ENCODE assay signal across 18 mouse cellular contexts in the genomic region with DNA sequence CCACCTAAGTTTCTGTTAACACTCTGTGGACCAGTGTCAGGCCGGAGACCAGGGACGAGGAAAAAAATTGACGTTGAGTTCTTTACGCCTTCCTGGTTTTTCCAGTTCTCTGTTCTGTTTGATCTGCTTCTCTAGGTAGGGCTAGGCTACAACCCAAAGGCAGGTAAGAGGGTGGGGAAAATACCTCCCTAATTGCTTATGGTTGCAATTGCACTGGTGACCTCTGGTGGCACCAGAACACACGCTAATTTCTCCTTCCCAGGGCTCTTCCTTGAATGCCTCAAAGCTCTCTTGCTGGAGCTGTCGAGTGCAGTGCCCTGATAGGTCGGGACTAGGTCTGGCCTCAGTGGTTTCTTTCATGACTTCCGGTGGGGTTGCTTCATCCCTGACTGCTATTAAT. TPM values are rescaled to one million over a fixed set of nuclear protein-coding genes. Genes with fewer than 3 reads are reported as not detected.
DNase-seq lines count a peak whose midpoint lies in the region; ATAC-seq and TF ChIP-seq lines count a peak whose summit lies in the region.
"Had no signal": no experiment of that assay in that cellular context is flagged by ENCODE, and none has a peak within 500 bp of the region (broad histone marks: within the 10 kb centered on the region; RNA-seq: fewer than 3 reads in every experiment).

No protein-coding gene starts in this region.

- 53% methylated on average over 8 of the region's 8 CpGs for WGBS in kidney, postnatal 0 days
- WGBS in midbrain, postnatal 0 days: 71% methylated on average over 8 of the region's 8 CpGs
- WGBS in midbrain, embryonic 11.5 days: 66% methylated on average over 8 of the region's 8 CpGs
- 55% methylated on average over 8 of the region's 8 CpGs for WGBS in intestine, embryonic 14.5 days

- no peaks in the 10 kb centered on the region for H3K9me3 ChIP-seq in kidney, postnatal 0 days (replicated peaks; ENCODE audit: low read length)
- no peaks in the 10 kb centered on the region for H3K9me3 ChIP-seq in midbrain, postnatal 0 days (ENCODE audit: low read length)
- no peaks in the 10 kb centered on the region for H3K9me3 ChIP-seq in midbrain, embryonic 11.5 days (ENCODE audit: control insufficient read depth, low read length)
- H3K9me3 ChIP-seq in intestine, embryonic 14.5 days (ENCODE audit: control insufficient read depth, low read length): no peaks in the 10 kb centered on the region
- H3K9me3 ChIP-seq: forebrain, embryonic 10.5 days; limb, embryonic 15.5 days; midbrain, embryonic 10.5 days had no signal

- H3K27ac ChIP-seq in kidney, postnatal 0 days: no peak overlapping the region
- H3K27ac ChIP-seq in midbrain, postnatal 0 days (ENCODE audit: low read depth, low read length): no peak overlapping the region
- no peak overlapping the region for H3K27ac ChIP-seq in midbrain, embryonic 11.5 days (ENCODE audit: low read depth, low read length)
- H3K27ac ChIP-seq in intestine, embryonic 14.5 days (ENCODE audit: low read depth): no peak overlapping the region
- H3K27ac ChIP-seq: forebrain, embryonic 10.5 days; hindbrain, embryonic 14.5 days; limb, embryonic 15.5 days; midbrain, embryonic 10.5 days had no signal

- H3K4me1 ChIP-seq in kidney, postnatal 0 days (replicated peaks; ENCODE audit: insufficient read depth, low read length): no peaks in the 10 kb centered on the region
- H3K4me1 ChIP-seq in midbrain, postnatal 0 days (ENCODE audit: insufficient read depth, low read length): no peaks in the 10 kb centered on the region
- no peaks in the 10 kb centered on the region for H3K4me1 ChIP-seq in midbrain, embryonic 11.5 days (ENCODE audit: control insufficient read depth, insufficient read depth, low read length)
- H3K4me1 ChIP-seq in intestine, embryonic 14.5 days (replicated peaks; ENCODE audit: control insufficient read depth, insufficient read depth, low read length): no peaks in the 10 kb centered on the region
- H3K4me1 ChIP-seq: forebrain, embryonic 10.5 days; limb, embryonic 15.5 days; midbrain, embryonic 10.5 days had no signal

- H3K9ac ChIP-seq in kidney, postnatal 0 days (ENCODE audit: low read depth, low read length): no peak overlapping the region
- H3K9ac ChIP-seq in midbrain, postnatal 0 days (replicated peaks; ENCODE audit: low read length, poor library complexity, severe bottlenecking): no peak overlapping the region
- no peak overlapping the region for H3K9ac ChIP-seq in midbrain, embryonic 11.5 days (ENCODE audit: low read length)
- no peak overlapping the region for H3K9ac ChIP-seq in intestine, embryonic 14.5 days (ENCODE audit: low read length)
- H3K9ac ChIP-seq: hindbrain, embryonic 14.5 days; limb, embryonic 15.5 days; liver, postnatal 0 days had no signal

- H3K27me3 ChIP-seq in kidney, postnatal 0 days (ENCODE audit: insufficient read depth, low read length): no peaks in the 10 kb centered on the region
- H3K27me3 ChIP-seq in midbrain, postnatal 0 days (ENCODE audit: insufficient read depth, low read length): no peaks in the 10 kb centered on the region
- no peaks in the 10 kb centered on the region for H3K27me3 ChIP-seq in midbrain, embryonic 11.5 days (ENCODE audit: control insufficient read depth, insufficient read depth, low read length)
- H3K27me3 ChIP-seq in intestine, embryonic 14.5 days (replicated peaks; ENCODE audit: control insufficient read depth, insufficient read depth, low read length): no peaks in the 10 kb centered on the region
- H3K27me3 ChIP-seq: limb, embryonic 15.5 days had no signal

- TF ChIP-seq CTCF in kidney, postnatal 0 days (IDR thresholded peaks at IDR 0.05; ENCODE audit: low read depth): peak; percentile 34; the same call in 1 of the 2 replicates
- peak; percentile 41; the same call in 1 of the 2 replicates for TF ChIP-seq CTCF in midbrain, postnatal 0 days (IDR thresholded peaks at IDR 0.05)

- H3K4me2 ChIP-seq in kidney, postnatal 0 days (ENCODE audit: low read length): no peak overlapping the region
- no peak overlapping the region for H3K4me2 ChIP-seq in midbrain, postnatal 0 days (ENCODE audit: low read depth, low read length, poor library complexity, severe bottlenecking)
- no peak overlapping the region for H3K4me2 ChIP-seq in midbrain, embryonic 11.5 days
- H3K4me2 ChIP-seq in intestine, embryonic 14.5 days (ENCODE audit: low read length): no peak overlapping the region
- H3K4me2 ChIP-seq: hindbrain, embryonic 14.5 days; limb, embryonic 15.5 days had no signal

- peak; percentile 12 for DNase-seq in kidney, postnatal 0 days (ENCODE audit: low spot score)
- no peak for DNase-seq in kidney, adult 8-10 months
- DNase-seq in midbrain, postnatal 0 days (ENCODE audit: low spot score): no peak
- no peak for DNase-seq in midbrain, embryonic 11.5 days (ENCODE audit: low spot score, missing footprints)
- peak; percentile 51 for DNase-seq in intestine, embryonic 14.5 days (ENCODE audit: low spot score)
- DNase-seq in embryo, embryonic 9.5 days (ENCODE audit: extremely low spot score): no peak
- DNase-seq in cerebellum, postnatal 10 days: no peak
- DNase-seq: adrenal gland, postnatal 25 days; cerebellum, postnatal 14 days; liver, postnatal 0 days; thymus, postnatal 36 days had no signal

- no peak for ATAC-seq in kidney, postnatal 0 days (replicated peaks; ENCODE audit: low FRiP score, low read depth)
- no peak for ATAC-seq in midbrain, postnatal 0 days (ENCODE audit: low FRiP score)
- ATAC-seq in midbrain, embryonic 11.5 days (ENCODE audit: low FRiP score): no peak
- 0 out of 2 replicates have a peak, but pooled peaks have one; percentile 32 for ATAC-seq in intestine, embryonic 14.5 days (replicated peaks; ENCODE audit: low FRiP score, low TSS enrichment, low read depth)
- ATAC-seq: liver, postnatal 0 days had no signal

- no peak overlapping the region for H3K4me3 ChIP-seq in kidney, postnatal 0 days (replicated peaks; ENCODE audit: low read depth, low read length)
- H3K4me3 ChIP-seq in midbrain, postnatal 0 days (ENCODE audit: low read depth, low read length): no peak overlapping the region
- H3K4me3 ChIP-seq in midbrain, embryonic 11.5 days (ENCODE audit: low read depth, low read length): no peak overlapping the region
- no peak overlapping the region for H3K4me3 ChIP-seq in intestine, embryonic 14.5 days (ENCODE audit: low read depth, low read length)
- H3K4me3 ChIP-seq: forebrain, embryonic 10.5 days; limb, embryonic 15.5 days; midbrain, embryonic 10.5 days; myocyte had no signal

- H3K36me3 ChIP-seq in kidney, postnatal 0 days (ENCODE audit: insufficient read depth, low read length): no peaks in the 10 kb centered on the region
- no peaks in the 10 kb centered on the region for H3K36me3 ChIP-seq in midbrain, postnatal 0 days (ENCODE audit: insufficient read depth, low read length)
- no peaks in the 10 kb centered on the region for H3K36me3 ChIP-seq in midbrain, embryonic 11.5 days (ENCODE audit: control insufficient read depth, insufficient read depth, low read length)
- H3K36me3 ChIP-seq in intestine, embryonic 14.5 days (ENCODE audit: control insufficient read depth, insufficient read depth, low read length): no peaks in the 10 kb centered on the region
- H3K36me3 ChIP-seq: forebrain, embryonic 10.5 days; limb, embryonic 15.5 days; midbrain, embryonic 10.5 days had no signal

RNA-seq across cellular contexts. Expression of gene Palm2, which starts 42.9 kb away (rescaled TPM):
- 0.54 and 1.0 TPM in 2 replicates for polyA plus RNA-seq in kidney, postnatal 0 days (2015; fragmentation: Nextera tagmentation; extraction: Ambion mirVana)
- total RNA-seq in midbrain, postnatal 0 days (2014; rRNA removed): 26.4 and 27.8 TPM in 2 replicates
- polyA plus RNA-seq in midbrain, postnatal 0 days (2015; fragmentation: Nextera tagmentation; extraction: Ambion mirVana): 19.8 and 33.1 TPM in 2 replicates
- polyA plus RNA-seq in midbrain, embryonic 11.5 days (2014; fragmentation: Nextera tagmentation; extraction: Ambion mirVana): 2.5 and 4.3 TPM in 2 replicates
- polyA plus RNA-seq in intestine, embryonic 14.5 days (2014; fragmentation: Nextera tagmentation; extraction: Ambion mirVana): 3.8 and 4.3 TPM in 2 replicates
- total RNA-seq: MEL; neutrophil, adult 5-6 weeks had no signal

Comparison
In these comparisons a context has a peak if more than half of its experiments do, and no peak if none do; other contexts are left out.
1. DNase-seq: peak in kidney, postnatal 0 days (single experiment) and intestine, embryonic 14.5 days (single experiment); none in kidney, adult 8-10 months (0 of 2), midbrain, postnatal 0 days (single experiment), midbrain, embryonic 11.5 days (single experiment), embryo, embryonic 9.5 days (single experiment) and cerebellum, postnatal 10 days (0 of 2).